In genomic region chr14:33212271-33212957, GRCm38 (mm10) we compare ENCODE assay signal across 26 mouse cellular contexts. TPM values are rescaled to one million over a fixed set of nuclear protein-coding genes. Genes with fewer than 3 reads are reported as not detected.
DNase-seq lines count a peak whose midpoint lies in the region; ATAC-seq and TF ChIP-seq lines count a peak whose summit lies in the region.
"Had no signal": no experiment of that assay in that cellular context is flagged by ENCODE, and none has a peak within 500 bp of the region (broad histone marks: within the 10 kb centered on the region; RNA-seq: fewer than 3 reads in every experiment).

No protein-coding gene starts in this region.

- H3K4me2 ChIP-seq in forebrain, embryonic 11.5 days (ENCODE audit: low read depth, low read length, severe bottlenecking): no peak overlapping the region
- H3K4me2 ChIP-seq in kidney, embryonic 15.5 days: no peak overlapping the region
- H3K4me2 ChIP-seq in CH12.LX (ENCODE audit: insufficient read depth, low read depth, poor library complexity, severe bottlenecking): no peak overlapping the region
- H3K4me2 ChIP-seq: heart, embryonic 13.5 days; hindbrain, embryonic 12.5 days; limb, embryonic 15.5 days; midbrain, embryonic 15.5 days; neural tube, embryonic 15.5 days; stomach, embryonic 15.5 days had no signal

- no peaks in the 10 kb centered on the region for H3K36me3 ChIP-seq in forebrain, embryonic 11.5 days (ENCODE audit: control insufficient read depth, insufficient read depth, low read length)
- H3K36me3 ChIP-seq in forebrain, embryonic 10.5 days (replicated peaks): no peaks in the 10 kb centered on the region
- no peaks in the 10 kb centered on the region for H3K36me3 ChIP-seq in kidney, embryonic 15.5 days
- no peaks in the 10 kb centered on the region for H3K36me3 ChIP-seq in CH12.LX (replicated peaks in 1 of 2; ENCODE audit: control insufficient read depth in 1 of 2, insufficient read depth in 1 of 2, low read length in 1 of 2)
- H3K36me3 ChIP-seq: G1E; heart, embryonic 13.5 days; hindbrain, embryonic 12.5 days; limb, embryonic 15.5 days; midbrain, embryonic 15.5 days; neural tube, embryonic 15.5 days; stomach, embryonic 15.5 days had no signal

- peak; percentile 85 for TF ChIP-seq EP300 in CH12.LX (IDR thresholded peaks at IDR 0.05; ENCODE audit: low read length)

- in situ Hi-C loops in CH12.LX (cut with MboI; ENCODE audit: low pct_ligation_motif_present, low pct_unique_long_range_greater_than_20kb, low sequenced_read_pairs): loop anchor here (5.0 to 10.0 kb wide), 2 partner anchors 90 to 152 kb away; no protein-coding TSS in a partner anchor

- H3K27me3 ChIP-seq in forebrain, embryonic 11.5 days (ENCODE audit: control insufficient read depth, insufficient read depth, low read length): peaks cover 2% of the 10 kb centered on the region; the same call in 1 of the 2 replicates
- peaks cover 30% of the 10 kb centered on the region for H3K27me3 ChIP-seq in forebrain, embryonic 10.5 days (ENCODE audit: poor library complexity, severe bottlenecking)
- peaks cover 40% of the 10 kb centered on the region for H3K27me3 ChIP-seq in kidney, embryonic 15.5 days
- peaks cover 24% of the 10 kb centered on the region for H3K27me3 ChIP-seq in CH12.LX (replicated peaks)
- H3K27me3 ChIP-seq: stomach, embryonic 15.5 days had no signal

- H3K27ac ChIP-seq in forebrain, embryonic 11.5 days (ENCODE audit: low read depth, low read length): no peak overlapping the region
- H3K27ac ChIP-seq in forebrain, embryonic 10.5 days: no peak overlapping the region
- H3K27ac ChIP-seq in kidney, embryonic 15.5 days: no peak overlapping the region
- H3K27ac ChIP-seq in CH12.LX (ENCODE audit: insufficient read depth, low read depth): no peak overlapping the region
- H3K27ac ChIP-seq: heart, embryonic 13.5 days; hindbrain, embryonic 12.5 days; limb, embryonic 15.5 days; macrophage; midbrain, embryonic 15.5 days; neural tube, embryonic 15.5 days; stomach, embryonic 15.5 days had no signal

- no peaks in the 10 kb centered on the region for H3K79me2 ChIP-seq in CH12.LX (replicated peaks; ENCODE audit: control insufficient read depth, extremely low read depth, insufficient read depth, poor library complexity, severe bottlenecking)

- DNase-seq in forebrain, embryonic 11.5 days (ENCODE audit: low spot score): peak; percentile 41
- no peak for DNase-seq in forebrain, embryonic 10.5 days (ENCODE audit: extremely low spot score, low spot score)
- DNase-seq in kidney, adult 8-10 months: peak; percentile 34 to 41
- no peak for DNase-seq in CH12.LX (ENCODE audit: extremely low read depth)
- peak; percentile 42 to 63 for DNase-seq in kidney, postnatal 25 days
- DNase-seq in lung, postnatal 10 days: no peak
- no peak for DNase-seq in cerebellum, postnatal 4 days (ENCODE audit: low spot score in 2 of 2)
- DNase-seq: adrenal gland, postnatal 10 days; cerebellum, adult 8-10 months; cerebellum, postnatal 36 days; gastrocnemius, postnatal 10 days; heart, adult 18-20 months; heart, postnatal 14 days; left cerebral cortex, postnatal 4 days; right cerebral cortex, adult 18-20 months; right cerebral cortex, postnatal 4 days had no signal

- WGBS in forebrain, embryonic 11.5 days: 69% methylated on average over 5 of the region's 5 CpGs
- 66% methylated on average over 5 of the region's 5 CpGs for WGBS in forebrain, embryonic 10.5 days
- WGBS in kidney, embryonic 15.5 days: 51% methylated on average over 5 of the region's 5 CpGs

- peaks cover 3% of the 10 kb centered on the region; the same call in 1 of the 2 replicates for H3K4me1 ChIP-seq in forebrain, embryonic 11.5 days (replicated peaks; ENCODE audit: control insufficient read depth, insufficient read depth, low read length)
- H3K4me1 ChIP-seq in forebrain, embryonic 10.5 days: peaks cover 7% of the 10 kb centered on the region
- peaks cover 6% of the 10 kb centered on the region; the same call in 1 of the 2 replicates for H3K4me1 ChIP-seq in kidney, embryonic 15.5 days
- H3K4me1 ChIP-seq in CH12.LX (ENCODE audit: control insufficient read depth in 1 of 2, insufficient read depth in 2 of 2): peaks cover 28 to 52% of the 10 kb centered on the region in 2 experiments

- TF ChIP-seq CTCF in CH12.LX (conservative IDR thresholded peaks at IDR 0.05 in 1 of 2, IDR thresholded peaks at IDR 0.05 in 1 of 2; ENCODE audit: low read depth in 2 of 2, low read length in 2 of 2): peak in 1 of 2 experiments; percentile 10; a peak in 2 of 4 replicates

- H3K4me3 ChIP-seq in forebrain, embryonic 11.5 days (ENCODE audit: low read depth, low read length): no peak overlapping the region
- H3K4me3 ChIP-seq in forebrain, embryonic 10.5 days: no peak overlapping the region
- no peak overlapping the region for H3K4me3 ChIP-seq in kidney, embryonic 15.5 days (replicated peaks)
- H3K4me3 ChIP-seq in CH12.LX (replicated peaks in 1 of 3; ENCODE audit: low read depth in 2 of 3, low read length in 2 of 3, poor library complexity in 1 of 3): no peak overlapping the region
- H3K4me3 ChIP-seq: heart, embryonic 13.5 days; hindbrain, embryonic 12.5 days; limb, embryonic 15.5 days; midbrain, embryonic 15.5 days; neural tube, embryonic 15.5 days; stomach, embryonic 15.5 days had no signal

- H3K9me3 ChIP-seq in forebrain, embryonic 11.5 days (ENCODE audit: control insufficient read depth, low read length): no peaks in the 10 kb centered on the region
- H3K9me3 ChIP-seq in forebrain, embryonic 10.5 days: no peaks in the 10 kb centered on the region
- H3K9me3 ChIP-seq in kidney, embryonic 15.5 days (replicated peaks): no peaks in the 10 kb centered on the region
- H3K9me3 ChIP-seq in CH12.LX (replicated peaks; ENCODE audit: low read length): peaks cover 4% of the 10 kb centered on the region
- H3K9me3 ChIP-seq: heart, embryonic 13.5 days; hindbrain, embryonic 12.5 days; limb, embryonic 15.5 days; midbrain, embryonic 15.5 days; neural tube, embryonic 15.5 days; stomach, embryonic 15.5 days had no signal

- ATAC-seq in forebrain, embryonic 11.5 days (replicated peaks; ENCODE audit: low FRiP score): no peak
- no peak for ATAC-seq in kidney, embryonic 15.5 days (replicated peaks; ENCODE audit: low FRiP score)
- ATAC-seq: forebrain, embryonic 16.5 days; midbrain, embryonic 15.5 days had no signal

- dilution Hi-C loops in CH12.LX (cut with MboI; ENCODE audit: extremely low pct_ligation_motif_present, extremely low pct_unique_long_range_greater_than_20kb, low sequenced_read_pairs): no loop called here

- no peak; the same call in 1 of the 2 replicates for TF ChIP-seq RAD21 in CH12.LX (IDR thresholded peaks at IDR 0.05; ENCODE audit: low read depth, low read length)

- no peak for TF ChIP-seq POLR2A in CH12.LX (IDR thresholded peaks at IDR 0.05; ENCODE audit: low read depth, low read length)

- H3K9ac ChIP-seq in forebrain, embryonic 11.5 days (ENCODE audit: low read length): no peak overlapping the region
- H3K9ac ChIP-seq in kidney, embryonic 15.5 days: no peak overlapping the region
- no peak overlapping the region for H3K9ac ChIP-seq in CH12.LX (ENCODE audit: insufficient read depth, low read depth)
- H3K9ac ChIP-seq: heart, embryonic 13.5 days; hindbrain, embryonic 12.5 days; limb, embryonic 15.5 days; midbrain, embryonic 15.5 days; neural tube, embryonic 15.5 days; stomach, embryonic 15.5 days had no signal

TF ChIP-seq in CH12.LX, 34 proteins besides CTCF, POLR2A, EP300 and RAD21:
- TF ChIP-seq IRF4 (IDR thresholded peaks at IDR 0.05; ENCODE audit: low read depth, low read length) (peak; percentile 93), JUN (IDR thresholded peaks at IDR 0.05; ENCODE audit: insufficient read depth, low read depth, low read length) (peak; percentile 76), TCF12 (IDR thresholded peaks at IDR 0.05; ENCODE audit: low read depth, low read length) (peak; percentile 73; the same call in 1 of the 2 replicates), MXI1 (IDR thresholded peaks at IDR 0.05; ENCODE audit: low read depth, low read length) (0 out of 2 replicates have a peak, but pooled peaks have one; percentile 24), USF1 (IDR thresholded peaks at IDR 0.05; ENCODE audit: low read depth, low read length) (no peak), BHLHE40 (IDR thresholded peaks at IDR 0.05; ENCODE audit: low read depth, low read length) (peak; percentile 16; the same call in 1 of the 2 replicates), ELF1 (IDR thresholded peaks at IDR 0.05; ENCODE audit: low read depth, low read length) (no peak), RCOR1 (conservative IDR thresholded peaks at IDR 0.05; ENCODE audit: low read depth, low read length) (no peak; the same call in 1 of the 2 replicates), CHD1 (IDR thresholded peaks at IDR 0.05; ENCODE audit: low read depth, low read length) (0 out of 2 replicates have a peak, but pooled peaks have one; percentile 35), MAZ (IDR thresholded peaks at IDR 0.05; ENCODE audit: low read depth, low read length) (peak; percentile 58; the same call in 1 of the 2 replicates), JUND (conservative IDR thresholded peaks at IDR 0.05; ENCODE audit: low read depth, low read length) (peak; percentile 84)

RNA-seq across cellular contexts. Expression of gene Arhgap22, which starts 1.4 kb away (rescaled TPM):
- 1.4 and 1.8 TPM in 2 replicates for polyA plus RNA-seq in forebrain, embryonic 11.5 days (2014; fragmentation: Nextera tagmentation; extraction: Ambion mirVana)
- polyA plus RNA-seq in forebrain, embryonic 10.5 days (2016; fragmentation: Nextera tagmentation; extraction: Ambion mirVana): 2.3 and 2.5 TPM in 2 replicates
- 3.5 and 4.1 TPM in 2 replicates for polyA plus RNA-seq in kidney, embryonic 15.5 days (2015; fragmentation: Nextera tagmentation; extraction: Ambion mirVana)
- total RNA-seq in CH12.LX (2012; rRNA removed): 0.17 and 0.42 TPM in 2 replicates
- total RNA-seq in CH12.LX (2014; rRNA removed): 0.12 and 0.39 TPM in 2 replicates
- 0.29 TPM in 1 of 2 replicates, not detected in the other for polyA plus RNA-seq in CH12.LX (2012; ENCODE audit: insufficient read length, low read depth)
- polyA plus RNA-seq: G1E had no signal

RNA-seq across cellular contexts. Expression of gene Wdfy4, which starts 27.1 kb away (rescaled TPM):
- 0.12 and 0.15 TPM in 2 replicates for polyA plus RNA-seq in forebrain, embryonic 11.5 days (2014; fragmentation: Nextera tagmentation; extraction: Ambion mirVana)
- polyA plus RNA-seq in forebrain, embryonic 10.5 days (2016; fragmentation: Nextera tagmentation; extraction: Ambion mirVana): 0.18 and 0.45 TPM in 2 replicates
- 0.18 and 0.22 TPM in 2 replicates for polyA plus RNA-seq in kidney, embryonic 15.5 days (2015; fragmentation: Nextera tagmentation; extraction: Ambion mirVana)
- total RNA-seq in CH12.LX (2012; rRNA removed) (140 and 146 TPM in 2 replicates), CH12.LX (2014; rRNA removed) (54.0 and 56.0 TPM in 2 replicates)
- polyA plus RNA-seq in CH12.LX (2012; ENCODE audit: insufficient read length, low read depth): 102 and 115 TPM in 2 replicates
- total RNA-seq: G1E had no signal

Comparison
In these comparisons a context has a peak if more than half of its experiments do, and no peak if none do; other contexts are left out.
1. DNase-seq: peak in forebrain, embryonic 11.5 days (single experiment), kidney, adult 8-10 months (2 of 2) and kidney, postnatal 25 days (2 of 2); none in forebrain, embryonic 10.5 days (single experiment), CH12.LX (single experiment), lung, postnatal 10 days (single experiment) and cerebellum, postnatal 4 days (0 of 2).
2. RNA of gene Wdfy4, which starts 27.1 kb away (polyA plus RNA-seq): 102 to 115 TPM in CH12.LX; 0.18 to 0.45 TPM in forebrain, embryonic 10.5 days, 0.18 to 0.22 TPM in kidney, embryonic 15.5 days and 0.12 to 0.15 TPM in forebrain, embryonic 11.5 days; every median in the first group is over 10 times any median in the second.